In genomic region chr11:85811676-85812075, GRCm38 (mm10) we compare ENCODE assay signal across 25 mouse cellular contexts. TPM values are rescaled to one million over a fixed set of nuclear protein-coding genes. Genes with fewer than 3 reads are reported as not detected.
"Had no signal": no experiment of that assay in that cellular context is flagged by ENCODE, and none has a peak within 500 bp of the region (broad histone marks: within the 10 kb centered on the region; RNA-seq: fewer than 3 reads in every experiment).

No protein-coding gene starts in this region.

- H3K9ac ChIP-seq: neural tube, embryonic 12.5 days; neural tube, embryonic 13.5 days; neural tube, embryonic 15.5 days; stomach, embryonic 15.5 days had no signal

- H3K27me3 ChIP-seq: neural tube, embryonic 12.5 days; neural tube, embryonic 13.5 days; neural tube, embryonic 15.5 days; stomach, embryonic 15.5 days had no signal

- H3K4me2 ChIP-seq: neural tube, embryonic 12.5 days; neural tube, embryonic 13.5 days; neural tube, embryonic 15.5 days; stomach, embryonic 15.5 days had no signal

- H3K36me3 ChIP-seq: neural tube, embryonic 12.5 days; neural tube, embryonic 13.5 days; neural tube, embryonic 15.5 days; stomach, embryonic 15.5 days had no signal

- H3K27ac ChIP-seq: neural tube, embryonic 12.5 days; neural tube, embryonic 13.5 days; neural tube, embryonic 15.5 days; stomach, embryonic 15.5 days; stomach, postnatal 0 days had no signal

- DNase-seq: retina, postnatal 1 day; right cerebral cortex, adult 18-20 months; right cerebral cortex, postnatal 14 days; right cerebral cortex, postnatal 25 days; right cerebral cortex, postnatal 4 days; spleen, adult 18-20 months; thymus, adult 18-20 months; thymus, adult 2 months; thymus, postnatal 25 days; thymus, postnatal 36 days; thymus, postnatal 4 days had no signal

- H3K9me3 ChIP-seq: neural tube, embryonic 12.5 days; neural tube, embryonic 13.5 days; neural tube, embryonic 15.5 days; stomach, embryonic 15.5 days had no signal

- H3K4me3 ChIP-seq: neural tube, embryonic 12.5 days; neural tube, embryonic 13.5 days; neural tube, embryonic 15.5 days; stomach, embryonic 15.5 days had no signal

RNA-seq across cellular contexts. Expression of gene Gm11444, which starts 38.5 kb away (rescaled TPM):
- total RNA-seq: neutrophil, adult 5-6 weeks had no signal
- polyA plus RNA-seq: neural tube, embryonic 11.5 days; neural tube, embryonic 12.5 days; neural tube, embryonic 13.5 days; neural tube, embryonic 14.5 days; neural tube, embryonic 15.5 days; small intestine, adult 2 months; spleen, adult 2 months; stomach, embryonic 14.5 days; stomach, embryonic 15.5 days; stomach, embryonic 16.5 days; stomach, postnatal 0 days; thymus, adult 2 months; thymus, postnatal 0 days; urinary bladder, adult 2 months had no signal
